Mouse (Mus musculus) retina, embryonic 14.5 days (tissue): ENCODE results near the gene Cdk17.

Experiments used
- DNase-seq: peaks from one replicate; pipeline ENCODE4 v3.0.0-alpha.2; 2015; ENCODE audit warnings: low spot score

The Cdk17 gene

DNA sequence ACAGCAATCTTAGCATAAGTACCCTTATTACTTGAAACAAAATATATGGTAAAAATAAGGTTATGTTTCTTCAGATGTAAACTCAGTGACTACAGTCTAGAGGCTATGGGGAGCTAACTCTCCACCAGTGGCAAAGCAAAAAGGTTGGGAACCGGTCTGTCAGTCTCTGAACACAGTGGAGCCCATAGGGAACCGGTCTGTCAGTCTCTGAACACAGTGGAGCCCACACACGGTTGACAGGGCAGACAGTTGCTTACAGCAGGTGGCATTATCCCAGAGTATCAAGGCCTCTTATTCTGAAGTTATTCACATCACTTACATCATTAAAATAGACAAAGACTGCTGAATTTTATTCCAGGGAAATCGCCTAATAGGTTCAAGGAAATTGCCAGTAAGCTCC, 70.8 kb downstream of the Cdk17 start:
- no peak for DNase-seq

DNA sequence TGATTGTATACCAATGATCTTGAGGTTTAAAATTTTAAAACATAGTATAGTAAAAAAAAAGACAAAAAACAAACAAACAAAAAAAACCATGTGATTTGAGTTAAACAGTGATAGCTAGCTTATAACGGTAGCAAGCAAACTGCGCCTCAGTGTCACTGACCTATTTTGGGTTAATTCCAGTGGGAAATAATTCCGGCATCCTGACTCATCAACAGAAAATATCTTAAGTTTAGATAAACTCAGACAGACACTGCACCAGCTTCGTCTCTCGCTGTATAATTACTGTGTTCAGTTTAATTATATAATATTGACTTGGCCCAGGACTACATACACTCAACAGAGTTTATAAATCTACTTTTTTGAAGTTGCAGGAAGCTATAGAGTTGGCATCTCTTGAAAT, 71.2 kb downstream of the Cdk17 start:
- no peak for DNase-seq

DNA sequence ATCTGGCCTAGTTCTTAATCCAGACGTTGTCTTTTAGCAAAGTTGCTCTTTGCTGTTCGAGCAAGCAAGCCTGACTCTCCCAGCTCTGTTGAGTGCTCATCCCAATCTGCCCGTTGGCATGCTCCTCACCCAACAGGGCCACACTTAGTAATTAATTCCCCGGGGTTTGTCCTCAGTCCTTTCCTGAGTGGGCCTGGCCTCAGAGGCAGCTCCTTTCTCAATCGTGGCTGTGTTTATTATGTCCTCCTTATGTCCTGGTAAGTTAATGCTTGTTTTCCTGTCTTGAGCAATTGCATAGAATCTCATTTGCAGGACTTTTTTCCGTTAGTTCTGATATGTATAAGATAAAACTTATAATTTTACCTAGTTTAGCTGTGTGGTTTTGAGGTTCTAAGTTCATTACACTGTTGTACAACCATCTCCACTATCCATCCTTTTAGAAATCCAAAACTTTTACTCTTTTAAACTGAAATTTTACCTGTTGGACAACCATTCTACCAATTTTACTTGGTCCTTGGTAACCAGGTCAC, 73.1 kb downstream of the Cdk17 start:
- DNase-seq: no peak

DNA sequence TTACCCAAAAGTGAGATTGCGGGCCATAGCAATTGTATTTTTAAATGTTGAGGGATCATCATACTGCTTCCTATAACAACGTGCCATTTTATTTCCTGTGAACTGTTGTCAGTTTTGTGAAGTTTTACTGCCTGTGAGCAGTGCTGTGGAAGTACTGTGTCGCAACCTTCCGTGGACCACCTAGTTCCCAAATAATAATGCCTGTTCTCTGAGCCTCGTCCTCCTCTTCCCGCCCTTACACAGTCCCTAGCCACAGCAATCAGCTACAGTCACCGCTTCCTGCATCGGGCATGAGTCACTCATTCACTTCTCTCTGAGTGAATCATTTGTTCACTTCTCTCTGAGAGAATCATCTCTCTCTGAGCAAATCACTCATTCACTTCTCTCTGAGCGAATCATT, 74.0 kb downstream of the Cdk17 start:
- DNase-seq: no peak

DNA sequence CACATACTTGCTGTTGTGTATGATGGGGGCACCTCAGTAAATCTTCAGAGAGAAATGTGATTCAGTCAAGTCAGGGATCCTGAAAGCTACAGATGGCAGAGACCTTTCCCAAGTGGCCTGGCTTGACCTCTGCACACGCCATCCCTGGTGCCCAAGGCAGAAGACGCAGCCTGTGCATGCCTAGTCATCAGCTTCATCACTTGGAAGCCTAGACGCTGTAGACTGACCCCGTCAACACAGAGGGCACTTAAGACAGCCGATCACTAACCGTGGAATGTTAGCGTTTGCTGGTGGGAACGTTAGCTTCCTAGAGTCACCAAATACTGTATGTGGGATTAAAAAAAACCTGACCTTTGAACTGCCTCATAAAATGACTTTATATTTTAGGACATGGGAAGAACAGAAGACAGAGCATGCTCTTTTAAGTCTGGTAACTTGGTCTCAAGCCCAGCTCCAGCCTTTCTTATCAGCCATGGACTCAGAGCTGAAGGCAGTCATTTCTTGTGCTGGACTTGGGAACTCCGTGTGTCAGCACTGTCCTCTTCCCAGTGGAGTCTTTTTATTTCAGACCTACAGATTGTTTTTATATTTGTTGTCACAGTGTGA, 78.6 kb downstream of the Cdk17 start:
- no peak for DNase-seq

DNA sequence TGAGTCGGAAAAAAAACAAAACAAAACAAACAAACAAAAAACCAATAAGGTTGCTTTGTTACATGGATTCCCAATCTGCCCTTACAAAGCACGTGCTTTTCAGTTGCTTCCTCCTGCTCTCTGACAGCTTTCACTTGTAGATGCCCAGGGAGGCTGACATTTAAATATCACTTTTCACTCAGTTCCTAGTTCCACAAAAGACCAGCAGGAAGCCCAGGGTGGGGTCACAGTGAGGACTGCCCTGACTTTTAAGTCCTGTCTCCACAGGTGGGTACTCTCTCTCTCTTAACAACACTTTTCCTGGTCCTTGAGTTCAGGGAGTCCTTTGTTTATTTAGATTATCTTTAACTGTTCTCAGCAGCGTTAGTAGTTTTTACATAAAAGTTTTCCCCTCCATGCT, 81.5 kb downstream of the Cdk17 start:
- DNase-seq: no peak

DNA sequence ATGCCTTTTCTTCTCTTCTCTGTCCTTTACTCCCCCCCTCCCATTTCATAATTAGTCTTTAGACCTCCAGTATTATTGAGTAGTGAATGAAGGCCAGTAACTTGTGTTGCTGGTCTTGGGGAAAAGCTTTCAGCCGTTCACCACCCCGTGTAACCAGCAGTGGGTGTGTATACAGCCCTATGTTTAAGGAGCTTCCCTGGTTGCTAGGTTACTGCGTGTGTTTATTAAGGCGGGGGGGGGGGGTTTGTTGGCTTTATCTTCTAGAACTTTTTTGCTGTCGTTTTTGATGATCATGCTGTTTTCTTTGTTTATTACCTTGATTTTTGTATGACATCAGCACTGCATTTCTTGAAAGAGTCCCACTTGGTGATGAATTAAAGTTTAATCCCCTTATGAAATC, 82.2 kb downstream of the Cdk17 start:
- no peak for DNase-seq

DNA sequence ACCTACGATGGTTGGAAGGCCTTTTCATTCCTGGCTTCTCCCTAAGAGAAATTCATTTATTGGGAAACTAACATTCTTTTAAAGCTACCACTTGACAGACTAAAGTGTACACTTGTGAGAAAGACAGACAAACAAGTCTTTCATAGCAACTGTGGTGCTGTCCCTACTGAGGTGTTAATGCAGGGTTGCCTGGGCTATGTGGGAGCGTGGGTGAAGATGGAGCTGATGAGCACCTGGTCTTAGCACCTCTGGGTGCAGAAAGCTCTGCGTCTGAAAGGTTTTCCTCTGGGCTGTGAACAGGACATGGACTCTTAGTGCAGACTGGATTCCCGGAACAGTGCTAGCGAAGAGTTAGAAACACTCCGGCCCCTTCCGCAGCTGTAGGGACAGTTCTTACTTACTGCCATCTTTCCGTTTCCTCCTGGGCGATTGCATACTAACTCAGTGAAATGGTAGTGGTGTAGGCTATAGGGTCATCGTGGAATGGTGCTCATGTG, 83.6 kb downstream of the Cdk17 start:
- no peak for DNase-seq

DNA sequence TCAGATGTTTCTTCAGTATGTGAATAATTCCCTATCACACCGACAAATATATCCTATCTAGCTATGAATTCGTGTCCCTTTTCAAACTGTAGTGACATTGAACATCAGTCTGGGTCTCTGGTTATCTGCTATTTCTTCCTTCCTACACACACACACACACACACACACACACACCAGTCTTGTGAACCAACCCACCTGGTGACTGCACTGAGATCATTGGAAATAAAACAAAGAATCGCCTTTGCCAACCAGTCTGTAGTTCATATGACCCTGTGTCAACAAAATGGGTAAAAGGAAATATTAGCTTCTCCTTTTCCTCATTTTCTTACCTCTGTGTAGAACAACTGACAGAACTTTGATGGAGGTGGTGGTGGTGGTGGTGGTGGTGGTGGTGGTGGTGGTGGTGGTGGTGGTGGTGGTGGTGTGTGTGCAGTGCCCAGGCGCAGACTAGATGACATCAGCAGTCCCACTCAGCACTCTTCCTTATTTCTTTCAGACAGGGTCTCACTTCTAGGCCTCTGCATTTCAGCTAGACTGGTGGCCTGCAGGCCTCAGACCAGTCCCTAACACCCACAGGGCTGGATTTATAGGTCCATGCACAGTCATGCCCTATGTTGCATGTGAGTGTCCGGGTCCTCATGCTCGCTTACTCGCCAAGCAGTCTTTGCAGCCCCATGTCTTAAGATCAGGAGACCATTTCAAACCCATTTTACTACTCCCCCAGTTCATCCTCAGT, 85.7 kb downstream of the Cdk17 start:
- no peak for DNase-seq

DNA sequence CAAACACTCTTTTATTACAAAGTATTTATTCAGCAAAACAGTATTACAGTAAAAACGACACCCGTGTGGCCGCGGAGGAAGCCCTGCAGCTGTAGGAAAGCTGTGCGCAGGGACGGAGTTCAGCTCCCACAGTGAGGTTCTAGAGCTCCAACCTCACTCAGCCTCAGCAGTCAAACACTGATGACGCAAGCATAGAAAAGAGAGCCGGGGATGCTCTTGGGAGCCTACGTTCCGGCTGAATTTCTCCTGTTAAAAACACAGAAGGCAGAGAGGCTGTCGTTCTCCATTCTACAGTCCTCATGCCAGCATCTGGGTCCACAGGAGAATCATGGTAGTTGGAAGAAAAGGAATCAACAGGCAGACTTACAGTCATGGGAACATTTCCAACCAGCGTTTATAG, 86.7 kb downstream of the Cdk17 start:
- DNase-seq: no peak

DNA sequence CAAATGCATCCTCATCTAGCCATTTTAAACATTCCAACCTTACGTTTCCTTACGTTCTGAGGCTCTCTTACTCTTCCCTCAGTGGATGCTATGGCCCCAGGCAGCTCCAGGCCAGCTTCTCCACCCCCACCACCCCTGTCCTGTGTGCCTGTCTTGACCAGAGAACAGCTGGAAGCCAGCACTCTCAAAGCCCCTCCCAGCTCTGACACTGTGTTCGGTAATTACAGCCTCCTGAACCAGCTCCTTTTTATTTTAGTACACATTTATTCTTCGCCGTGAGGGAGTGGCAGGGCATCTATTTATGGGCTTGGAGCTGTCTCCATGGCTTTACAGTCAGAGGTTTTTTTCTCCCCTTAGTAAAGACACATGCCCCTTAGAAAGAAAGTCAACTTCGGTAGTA, 87.2 kb downstream of the Cdk17 start:
- DNase-seq: no peak

DNA sequence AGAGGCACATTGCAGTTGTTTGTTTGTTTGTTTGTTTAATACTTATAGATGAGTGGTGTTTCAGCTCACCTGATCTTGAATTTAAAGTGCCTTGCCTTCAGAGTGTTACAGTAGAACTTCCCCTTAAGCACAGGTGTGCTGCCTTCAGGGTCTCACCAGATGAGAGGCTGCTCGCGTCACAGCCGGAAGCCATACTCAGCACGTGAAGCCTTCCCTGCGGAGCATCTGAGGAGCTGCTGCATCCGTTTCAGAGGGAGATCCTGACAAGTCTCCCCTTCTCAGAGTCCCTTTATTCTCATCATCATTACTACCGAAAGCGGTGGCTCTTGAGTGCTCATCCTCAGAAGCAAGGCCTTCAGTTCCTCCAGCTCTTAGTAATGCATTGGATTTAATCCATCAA, 87.7 kb downstream of the Cdk17 start:
- no peak for DNase-seq

DNA sequence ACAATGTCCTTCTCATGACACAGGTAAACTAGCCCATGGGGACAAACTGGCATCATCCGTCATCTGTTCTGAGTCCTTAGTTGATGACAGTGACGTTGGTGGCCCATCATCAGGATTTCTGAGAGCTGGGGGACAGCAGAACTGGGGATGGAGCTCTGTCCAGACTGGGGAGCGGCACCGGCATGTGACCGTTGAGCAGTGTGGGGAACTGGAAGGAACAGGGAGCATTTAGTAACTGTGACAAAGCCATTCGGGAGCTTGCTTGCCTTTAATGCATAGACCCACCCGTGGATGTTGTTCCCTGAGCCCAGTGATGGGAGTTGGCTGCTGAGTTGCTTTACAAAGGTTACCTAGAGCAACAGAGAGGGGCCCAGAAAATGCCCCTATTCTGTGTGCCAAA, 89.2 kb downstream of the Cdk17 start:
- no peak for DNase-seq

DNA sequence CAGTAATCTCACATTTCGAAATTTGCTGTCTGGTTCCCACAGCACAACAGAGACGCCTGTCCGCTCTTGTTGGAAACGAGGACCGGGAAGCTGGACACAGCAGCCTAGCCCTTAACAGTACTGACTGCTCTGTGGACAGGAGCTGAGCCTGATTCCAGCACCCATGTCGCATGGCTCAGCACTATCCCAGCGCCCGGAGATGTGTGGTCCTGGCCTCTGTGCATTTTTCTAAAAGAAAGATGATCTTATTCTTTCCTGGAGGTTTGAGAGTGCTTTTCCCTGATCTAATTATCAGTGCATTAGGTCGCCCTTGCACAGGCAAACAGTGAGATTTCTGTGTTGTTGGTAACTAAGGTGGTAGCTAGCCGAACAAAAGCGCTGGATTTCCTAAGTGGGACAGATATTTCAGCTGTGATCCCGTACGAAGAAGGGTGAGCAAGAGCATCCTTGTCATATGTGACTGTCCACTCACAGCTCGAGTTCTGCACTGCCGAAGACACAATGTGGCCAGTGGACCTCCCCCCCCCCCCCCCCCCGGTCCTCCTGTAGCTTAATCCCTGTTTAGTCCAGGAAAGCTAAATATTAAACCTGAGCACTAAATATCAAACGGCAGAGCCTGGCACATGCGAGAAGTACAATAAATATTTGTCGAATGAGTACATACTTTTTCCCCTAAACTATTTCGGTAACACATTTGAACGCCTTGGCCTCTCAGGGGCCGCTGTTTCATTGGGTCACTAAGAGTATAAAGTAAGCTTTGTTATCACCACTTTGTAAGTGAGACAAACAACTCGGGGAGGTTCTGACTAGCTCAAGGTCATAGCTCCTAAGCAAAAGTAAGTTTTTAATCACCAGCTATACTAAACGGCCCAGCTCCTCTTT, 90.0 kb downstream of the Cdk17 start:
- no peak for DNase-seq

DNA sequence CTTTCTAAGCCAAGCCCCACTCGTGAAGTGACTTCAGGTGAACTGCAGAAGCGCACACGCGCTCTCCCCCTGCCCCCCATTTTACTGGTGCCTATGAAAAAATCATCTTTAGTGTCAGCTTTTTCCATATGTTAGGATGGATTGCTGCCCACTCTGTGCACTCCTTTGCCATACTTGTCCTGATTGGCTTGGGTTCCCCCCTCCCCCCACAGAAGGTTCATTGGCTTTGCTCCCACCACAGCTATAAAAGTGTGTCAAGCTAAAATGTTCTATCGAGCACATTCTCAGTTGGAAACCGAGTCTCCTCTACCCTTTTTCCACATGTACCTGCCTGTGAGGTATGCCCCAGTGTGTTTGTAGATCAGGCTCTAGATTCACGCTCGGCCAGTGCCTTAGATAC, 90.8 kb downstream of the Cdk17 start:
- DNase-seq: no peak

DNA sequence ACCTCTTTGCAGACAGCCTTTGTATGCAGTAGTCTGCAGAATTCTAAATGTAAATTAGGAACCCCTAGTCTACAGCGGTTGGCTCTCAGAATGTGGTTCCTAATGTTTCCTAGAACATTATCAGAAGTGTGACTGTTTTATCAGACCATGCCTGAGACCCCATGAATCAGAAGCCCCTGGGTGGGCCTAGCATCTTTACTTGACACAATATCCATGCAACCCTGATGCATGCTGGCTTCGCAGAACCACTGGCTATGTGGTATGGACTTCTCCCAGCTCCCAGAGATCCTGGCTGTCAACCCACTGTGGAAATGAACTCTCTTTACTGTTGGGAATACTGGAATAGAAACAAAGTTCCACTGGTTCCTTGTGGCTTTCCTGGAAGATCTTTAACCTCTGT, 92.0 kb downstream of the Cdk17 start:
- no peak for DNase-seq

DNA sequence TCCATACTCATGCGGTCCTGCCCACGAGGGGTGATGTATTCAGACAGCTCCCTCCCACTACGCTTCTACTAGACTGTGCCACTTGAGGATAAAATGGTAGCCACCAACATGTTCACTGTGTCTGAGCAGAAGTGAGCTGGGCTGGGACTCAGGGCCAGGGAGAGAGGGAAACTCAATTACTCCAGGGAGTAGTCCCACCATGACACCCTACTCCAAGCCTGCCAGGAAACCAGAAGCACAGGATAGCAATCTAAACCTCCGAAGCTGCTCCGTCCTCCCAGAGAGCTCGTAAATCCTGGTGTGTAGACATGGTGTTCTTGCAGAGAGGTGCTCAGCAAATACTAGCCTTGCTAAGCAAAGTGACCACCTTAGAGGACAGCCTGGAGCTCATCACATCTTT, 92.5 kb downstream of the Cdk17 start:
- no peak for DNase-seq

DNA sequence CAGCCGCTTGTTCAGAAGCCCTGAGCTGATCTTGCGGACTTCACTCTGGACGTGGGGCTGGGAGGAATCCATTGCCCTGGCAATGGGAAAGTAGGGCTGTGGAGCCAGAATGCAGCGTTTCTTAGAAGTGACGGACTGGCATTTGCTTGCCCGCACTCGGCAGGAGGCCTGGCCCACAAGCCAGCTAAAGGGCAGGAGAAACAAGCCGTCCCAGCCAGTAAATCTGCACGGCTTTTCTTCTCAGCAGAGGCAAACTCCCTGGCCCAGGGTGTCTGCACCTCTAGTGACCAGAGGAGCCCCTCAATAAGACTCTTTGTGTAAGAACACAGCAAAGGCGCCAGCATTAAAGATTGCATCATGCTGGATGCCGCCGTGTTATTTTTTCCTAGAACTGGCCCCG, 94.6 kb downstream of the Cdk17 start:
- peak; percentile 41 for DNase-seq

DNA sequence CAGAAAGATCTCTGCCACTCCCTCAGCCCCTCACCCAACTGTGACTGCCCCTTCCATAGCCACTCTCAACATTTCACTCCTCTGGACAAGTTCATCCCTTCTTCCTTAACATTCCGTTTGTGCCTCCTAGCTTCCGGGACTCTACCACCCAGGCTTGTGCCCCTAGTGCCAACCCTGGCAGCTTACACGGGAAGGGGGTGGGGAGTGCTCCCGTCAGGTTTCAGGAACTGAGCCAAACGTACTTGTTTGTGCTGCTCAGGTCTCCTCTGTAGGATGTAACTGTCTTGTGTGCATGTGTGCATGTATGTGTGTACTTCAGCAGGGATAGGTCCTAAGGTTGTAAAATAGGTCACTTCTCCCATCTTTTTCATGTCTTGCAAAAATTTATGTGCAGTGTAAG, 99.2 kb downstream of the Cdk17 start:
- no peak for DNase-seq

DNA sequence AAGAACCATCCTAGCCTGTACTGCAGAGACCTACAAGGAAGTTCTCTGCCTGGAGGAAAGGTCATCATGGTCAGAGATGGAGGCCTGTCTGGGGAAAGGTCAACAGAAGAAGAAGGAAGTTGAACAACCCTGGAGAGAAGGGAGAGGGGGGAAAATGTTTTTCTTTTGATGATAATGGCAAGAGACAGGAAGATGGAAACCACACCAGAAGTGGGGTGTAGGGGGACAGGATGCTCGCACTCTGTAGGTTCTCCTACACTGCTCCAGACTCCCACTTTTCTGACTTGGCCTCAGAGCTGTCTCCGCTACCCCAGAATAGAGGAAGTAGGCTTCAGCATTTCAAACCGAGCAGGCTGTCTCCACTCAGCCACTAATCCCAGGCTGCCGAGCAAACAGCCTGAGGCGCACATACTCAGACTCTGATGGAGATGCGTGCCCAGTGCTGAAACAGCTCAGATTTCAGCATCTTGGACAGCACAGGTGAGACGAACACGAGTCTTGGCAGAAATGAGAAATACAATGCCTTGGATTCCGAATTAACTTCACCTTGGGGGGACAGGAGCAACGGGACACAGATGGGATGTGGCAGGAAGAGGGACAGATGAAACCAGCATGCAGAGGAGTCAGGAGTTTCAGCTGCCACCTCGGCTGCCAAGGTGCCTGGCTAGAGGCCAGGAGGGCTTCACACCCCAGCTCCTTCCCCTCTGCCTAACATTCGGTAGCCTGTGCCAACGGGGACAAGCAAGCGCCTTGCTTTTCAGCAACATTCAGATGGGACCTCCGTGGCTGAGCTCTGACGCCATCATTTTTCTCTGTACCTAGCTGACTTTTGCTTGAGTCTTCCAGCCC, 100.7 kb downstream of the Cdk17 start:
- DNase-seq: peak; percentile 12

DNA sequence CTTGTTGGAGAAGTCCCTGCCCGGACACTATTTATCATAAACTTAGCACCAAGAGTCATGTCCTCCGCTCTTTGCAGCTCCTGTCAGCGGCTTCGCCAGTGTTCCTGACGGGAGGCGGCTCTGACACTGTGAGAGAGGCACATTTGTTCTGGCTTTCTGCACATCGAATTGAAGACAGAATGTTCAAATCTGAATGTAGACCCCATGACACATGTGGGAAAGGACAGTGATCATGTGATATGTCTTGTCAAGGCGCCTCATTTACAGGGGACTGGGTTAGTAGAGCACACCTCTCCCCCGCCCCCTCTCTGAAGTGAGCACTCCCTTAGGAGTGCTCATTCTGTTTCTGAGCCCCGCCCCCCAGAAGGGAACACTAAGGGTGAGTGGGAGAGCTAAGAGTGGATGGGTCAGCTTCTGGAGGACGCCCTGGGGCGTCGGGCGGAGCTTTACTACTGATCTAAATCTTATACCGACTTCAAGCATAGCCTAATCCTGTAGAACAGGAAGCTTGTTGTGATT, 101.4 kb downstream of the Cdk17 start:
- peak; percentile 46 for DNase-seq

DNA sequence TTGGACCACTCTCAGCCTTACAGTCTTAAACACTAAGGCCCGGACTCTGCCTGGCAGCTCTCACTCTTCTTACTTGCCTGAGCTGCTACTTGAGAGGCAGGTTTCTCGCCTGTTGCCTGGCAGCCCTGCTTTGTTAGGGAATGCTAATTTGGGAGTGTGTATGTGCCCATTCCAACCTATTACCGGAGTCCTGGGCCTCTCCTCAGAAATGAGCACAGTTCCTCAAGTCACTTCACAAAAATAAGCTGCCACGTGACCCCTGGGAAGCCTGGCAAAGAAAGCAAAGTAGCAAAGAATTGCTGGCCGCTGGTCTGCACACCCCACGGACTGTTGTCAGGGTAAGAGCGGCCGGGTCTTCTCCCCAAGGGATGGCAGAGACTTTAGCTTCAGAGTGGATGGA, 102.8 kb downstream of the Cdk17 start:
- no peak for DNase-seq
